Mouse (Mus musculus) myocyte (in vitro differentiated cells): ENCODE data around the gene Mycbp2.
A peak's percentile ranks its signal among the peaks of the same experiment; 100 is the strongest.

Experiments used
- E2F4 ChIP-seq: IDR thresholded peaks from one replicate; pipeline ENCODE4 v1.6.1; 2011; ENCODE audit warnings: mild to moderate bottlenecking, control low read depth, moderate library complexity; ENCODE audit not compliant: insufficient read depth
- MYOG ChIP-seq, 3 experiments: IDR thresholded peaks; one replicate each; pipeline ENCODE4 v1.6.1; 2011; ENCODE audit warnings: control low read depth in 2 of 3, low read depth in 2 of 3, mild to moderate bottlenecking in 2 of 3; ENCODE audit not compliant: insufficient read length in 2 of 3, control insufficient read depth in 1 of 3, insufficient read depth in 1 of 3
- POLR2A ChIP-seq: IDR thresholded peaks from one replicate; pipeline ENCODE4 v1.6.1; 2011; ENCODE audit warnings: low read depth, mild to moderate bottlenecking, control low read depth, moderate library complexity; ENCODE audit not compliant: insufficient read length

- TF ChIP-seq POLR2A (peak; percentile 76), MYOG (IDR thresholded peaks at IDR 0.05; ENCODE audit: control insufficient read depth in 1 of 3, insufficient read depth in 1 of 3, insufficient read length in 2 of 3, low read depth in 2 of 3) (no peak), E2F4 (peak; percentile 53)
These were observed 247.9 kb downstream of the Mycbp2 start for GRCm38 (mm10) chr14:103098587-103099235.
